Mouse (Mus musculus) MEL (cell line): ENCODE data around the gene Spg21.

Source experiments
- MAX ChIP-seq: IDR thresholded peaks from 2 replicates; pipeline ENCODE4 v1.6.1; 2011; ENCODE audit warnings: low read length, improper control_type of control experiment
- POLR2A ChIP-seq, 2 experiments: IDR thresholded peaks; 2 replicates each; pipeline ENCODE4 v1.6.1; 2011 to 2012; ENCODE audit warnings: low read length in 2 of 2, mild to moderate bottlenecking in 2 of 2, control low read depth in 1 of 2, improper control_type of control experiment in 1 of 2, low read depth in 1 of 2, moderate library complexity in 1 of 2; ENCODE audit not compliant: control insufficient read depth in 1 of 2, insufficient read depth in 1 of 2, poor library complexity in 1 of 2
- SMC3 ChIP-seq: IDR thresholded peaks from 2 replicates; pipeline ENCODE4 v1.6.1; 2011; ENCODE audit warnings: low read depth, low read length, improper control_type of control experiment
- TAL1 ChIP-seq: IDR thresholded peaks from 2 replicates; pipeline ENCODE4 v1.6.1; 2012; ENCODE audit warnings: mild to moderate bottlenecking, inconsistent platforms, low read length, moderate library complexity, mixed read lengths
- USF2 ChIP-seq, 2 experiments: IDR thresholded peaks; 2 replicates each; pipeline ENCODE4 v1.6.1; 2011 to 2012; ENCODE audit warnings: improper control_type of control experiment in 2 of 2, low read length in 2 of 2, borderline replicate concordance in 1 of 2, inconsistent platforms in 1 of 2, low read depth in 1 of 2, mild to moderate bottlenecking in 1 of 2; ENCODE audit not compliant: insufficient read depth in 1 of 2
- ZNF384 ChIP-seq: IDR thresholded peaks from 2 replicates; pipeline ENCODE4 v1.6.1; 2012; ENCODE audit warnings: low read depth, mild to moderate bottlenecking, inconsistent platforms, low read length, improper control_type of control experiment

DNA sequence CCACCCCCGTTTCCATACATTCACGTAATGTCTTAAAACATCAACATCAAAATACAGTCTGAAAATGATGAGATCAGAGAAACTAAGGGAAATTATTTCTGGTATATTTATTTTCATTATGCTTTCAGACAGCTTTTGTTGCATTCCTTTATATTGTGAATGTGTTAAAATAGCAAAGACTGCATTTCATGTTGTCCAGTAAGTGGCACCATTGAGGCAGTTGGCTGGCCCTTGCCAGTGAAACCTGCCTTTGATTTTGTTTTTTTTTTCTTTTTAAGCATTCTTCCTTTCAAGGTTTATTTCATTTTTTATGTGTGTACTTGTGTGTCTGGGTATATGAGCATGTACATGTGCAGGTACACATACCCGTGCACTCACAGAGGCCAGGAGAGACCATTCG lies 16.1 kb upstream of the Spg21 start:
- TF ChIP-seq POLR2A (IDR thresholded peaks at IDR 0.05; ENCODE audit: control insufficient read depth in 1 of 2, insufficient read depth in 1 of 2, low read depth in 1 of 2, low read length in 2 of 2, poor library complexity in 1 of 2) (no peak), MAX (no peak), TAL1 (no peak), ZNF384 (no peak), SMC3 (no peak), USF2 (IDR thresholded peaks at IDR 0.05; ENCODE audit: borderline replicate concordance in 1 of 2, insufficient read depth in 1 of 2, low read depth in 1 of 2, low read length in 2 of 2) (no peak)
